20 mouse cellular contexts compared by ENCODE assay signal in the genomic region with DNA sequence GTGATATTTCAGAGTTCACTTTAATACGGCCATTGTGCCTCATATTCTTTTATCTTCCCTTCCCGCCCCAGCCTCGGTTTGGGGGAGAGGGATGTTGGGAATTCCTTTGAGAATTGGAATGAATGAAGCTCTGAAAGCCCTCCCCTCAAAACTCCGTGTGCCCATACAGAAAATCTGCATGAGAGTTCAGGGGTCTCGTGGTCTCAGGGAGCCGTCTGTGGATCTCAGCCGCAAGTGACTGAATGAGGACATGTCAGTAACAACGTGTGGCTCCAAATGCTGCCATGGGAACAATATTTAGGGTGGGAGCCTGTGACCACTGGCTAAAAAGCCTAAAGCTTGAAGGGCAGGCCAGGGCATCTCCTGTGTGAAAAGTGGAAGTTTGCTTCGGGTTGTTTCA.
A peak's percentile ranks its signal among the peaks of the same experiment; 100 is the strongest.
DNase-seq lines count a peak whose midpoint lies in the region; ATAC-seq lines count a peak whose summit lies in the region.
"Had no signal": no experiment of that assay in that cellular context is flagged by ENCODE, and none has a peak within 500 bp of the region (broad histone marks: within the 10 kb centered on the region; RNA-seq: fewer than 3 reads in every experiment).

No protein-coding gene starts in this region.

- ATAC-seq in forebrain, embryonic 11.5 days (replicated peaks; ENCODE audit: low FRiP score) = 0 out of 2 replicates have a peak, but pooled peaks have one; percentile 36
- no peak for ATAC-seq in hindbrain, embryonic 12.5 days (ENCODE audit: low FRiP score)
- ATAC-seq in midbrain, embryonic 12.5 days (ENCODE audit: low FRiP score, low read depth) = peak; percentile 82
- no peak for ATAC-seq in kidney, embryonic 16.5 days (ENCODE audit: low FRiP score, low TSS enrichment)
- ATAC-seq: intestine, embryonic 15.5 days had no signal

- no peak overlapping the region for H3K4me2 ChIP-seq in forebrain, embryonic 11.5 days (ENCODE audit: low read depth, low read length, severe bottlenecking)
- H3K4me2 ChIP-seq in hindbrain, embryonic 12.5 days (replicated peaks) = 0 out of 2 replicates have a peak overlapping the region, but pooled peaks have one; percentile 19
- peak overlapping the region; percentile 25 for H3K4me2 ChIP-seq in midbrain, embryonic 12.5 days (replicated peaks)
- H3K4me2 ChIP-seq in kidney, embryonic 16.5 days (replicated peaks; ENCODE audit: low read depth, low read length) = no peak overlapping the region
- H3K4me2 ChIP-seq: intestine, embryonic 15.5 days; kidney, embryonic 15.5 days; limb, embryonic 13.5 days; neural tube, embryonic 12.5 days had no signal

- H3K27ac ChIP-seq in forebrain, embryonic 11.5 days (ENCODE audit: low read depth, low read length) = no peak overlapping the region
- H3K27ac ChIP-seq in hindbrain, embryonic 12.5 days = no peak overlapping the region
- H3K27ac ChIP-seq in midbrain, embryonic 12.5 days (replicated peaks) = 0 out of 2 replicates have a peak overlapping the region, but pooled peaks have one; percentile 1
- no peak overlapping the region for H3K27ac ChIP-seq in kidney, embryonic 16.5 days (ENCODE audit: low read length)
- H3K27ac ChIP-seq: intestine, embryonic 15.5 days; kidney, embryonic 15.5 days; limb, embryonic 13.5 days; liver, embryonic 14.5 days; neural tube, embryonic 12.5 days; stomach, postnatal 0 days had no signal

- no peaks in the 10 kb centered on the region for H3K4me1 ChIP-seq in forebrain, embryonic 11.5 days (replicated peaks; ENCODE audit: control insufficient read depth, insufficient read depth, low read length)
- H3K4me1 ChIP-seq in hindbrain, embryonic 12.5 days = peaks cover 10% of the 10 kb centered on the region
- peaks cover 8% of the 10 kb centered on the region; the same call in 1 of the 2 replicates for H3K4me1 ChIP-seq in midbrain, embryonic 12.5 days
- no peaks in the 10 kb centered on the region for H3K4me1 ChIP-seq in kidney, embryonic 16.5 days (ENCODE audit: insufficient read depth, low read length)
- H3K4me1 ChIP-seq: intestine, embryonic 15.5 days; kidney, embryonic 15.5 days; limb, embryonic 13.5 days; neural tube, embryonic 12.5 days had no signal

- no peaks in the 10 kb centered on the region for H3K27me3 ChIP-seq in forebrain, embryonic 11.5 days (ENCODE audit: control insufficient read depth, insufficient read depth, low read length)
- no peaks in the 10 kb centered on the region for H3K27me3 ChIP-seq in hindbrain, embryonic 12.5 days
- no peaks in the 10 kb centered on the region for H3K27me3 ChIP-seq in midbrain, embryonic 12.5 days
- H3K27me3 ChIP-seq in kidney, embryonic 16.5 days (ENCODE audit: insufficient read depth, low read length) = no peaks in the 10 kb centered on the region
- H3K27me3 ChIP-seq: intestine, embryonic 15.5 days; kidney, embryonic 15.5 days; limb, embryonic 13.5 days; neural tube, embryonic 12.5 days had no signal

- no peak overlapping the region for H3K9ac ChIP-seq in forebrain, embryonic 11.5 days (ENCODE audit: low read length)
- no peak overlapping the region for H3K9ac ChIP-seq in hindbrain, embryonic 12.5 days
- H3K9ac ChIP-seq in midbrain, embryonic 12.5 days (replicated peaks) = no peak overlapping the region
- H3K9ac ChIP-seq in kidney, embryonic 16.5 days (replicated peaks; ENCODE audit: low read length) = no peak overlapping the region
- H3K9ac ChIP-seq: intestine, embryonic 15.5 days; kidney, embryonic 15.5 days; limb, embryonic 13.5 days; liver, embryonic 14.5 days; neural tube, embryonic 12.5 days had no signal

- no peaks in the 10 kb centered on the region for H3K36me3 ChIP-seq in forebrain, embryonic 11.5 days (ENCODE audit: control insufficient read depth, insufficient read depth, low read length)
- H3K36me3 ChIP-seq in hindbrain, embryonic 12.5 days = no peaks in the 10 kb centered on the region
- no peaks in the 10 kb centered on the region for H3K36me3 ChIP-seq in midbrain, embryonic 12.5 days
- H3K36me3 ChIP-seq in kidney, embryonic 16.5 days (ENCODE audit: insufficient read depth, low read length) = no peaks in the 10 kb centered on the region
- H3K36me3 ChIP-seq: intestine, embryonic 15.5 days; kidney, embryonic 15.5 days; limb, embryonic 13.5 days; neural tube, embryonic 12.5 days had no signal

- H3K9me3 ChIP-seq in forebrain, embryonic 11.5 days (ENCODE audit: control insufficient read depth, low read length) = no peaks in the 10 kb centered on the region
- H3K9me3 ChIP-seq in hindbrain, embryonic 12.5 days (replicated peaks) = no peaks in the 10 kb centered on the region
- H3K9me3 ChIP-seq in midbrain, embryonic 12.5 days = no peaks in the 10 kb centered on the region
- no peaks in the 10 kb centered on the region for H3K9me3 ChIP-seq in kidney, embryonic 16.5 days (ENCODE audit: low read length)
- H3K9me3 ChIP-seq: intestine, embryonic 15.5 days; kidney, embryonic 15.5 days; limb, embryonic 13.5 days had no signal

- peak; percentile 12 for DNase-seq in Muller cell, postnatal 12 days (ENCODE audit: inconsistent ontology term)
- no peak for DNase-seq in forebrain, embryonic 11.5 days (ENCODE audit: low spot score)
- no peak for DNase-seq in adipocyte (ENCODE audit: low spot score)
- no peak for DNase-seq in c-Kit-positive CD71-positive TER-119-positive erythroid progenitor cells, embryonic 14.5 days (ENCODE audit: low spot score)
- DNase-seq in thymus, postnatal 36 days = no peak
- DNase-seq: adrenal gland, postnatal 14 days; B cell, adult 2 months; cerebellum, adult 9-10 months; gastrocnemius, postnatal 14 days; heart, postnatal 10 days; thymus, postnatal 25 days had no signal

- H3K4me3 ChIP-seq in forebrain, embryonic 11.5 days (ENCODE audit: low read depth, low read length) = no peak overlapping the region
- no peak overlapping the region for H3K4me3 ChIP-seq in hindbrain, embryonic 12.5 days
- H3K4me3 ChIP-seq in midbrain, embryonic 12.5 days = no peak overlapping the region
- H3K4me3 ChIP-seq in kidney, embryonic 16.5 days (ENCODE audit: low read length) = no peak overlapping the region
- H3K4me3 ChIP-seq: intestine, embryonic 15.5 days; kidney, embryonic 15.5 days; limb, embryonic 13.5 days; neural tube, embryonic 12.5 days had no signal

- 41% methylated on average over 9 of the region's 9 CpGs for WGBS in forebrain, embryonic 11.5 days
- 25% methylated on average over 9 of the region's 9 CpGs for WGBS in hindbrain, embryonic 12.5 days
- 32% methylated on average over 9 of the region's 9 CpGs for WGBS in midbrain, embryonic 12.5 days
- 71% methylated on average over 9 of the region's 9 CpGs for WGBS in kidney, embryonic 16.5 days

Comparison
In these comparisons a context has a peak if more than half of its experiments do, and no peak if none do; other contexts are left out.
1. ATAC-seq: peak in forebrain, embryonic 11.5 days (single experiment) and midbrain, embryonic 12.5 days (single experiment); none in hindbrain, embryonic 12.5 days (single experiment) and kidney, embryonic 16.5 days (single experiment).
2. H3K4me2 ChIP-seq: peak in hindbrain, embryonic 12.5 days (single experiment) and midbrain, embryonic 12.5 days (single experiment); none in forebrain, embryonic 11.5 days (single experiment) and kidney, embryonic 16.5 days (single experiment).